8 mouse cellular contexts compared by ENCODE assay signal in the genomic region with DNA sequence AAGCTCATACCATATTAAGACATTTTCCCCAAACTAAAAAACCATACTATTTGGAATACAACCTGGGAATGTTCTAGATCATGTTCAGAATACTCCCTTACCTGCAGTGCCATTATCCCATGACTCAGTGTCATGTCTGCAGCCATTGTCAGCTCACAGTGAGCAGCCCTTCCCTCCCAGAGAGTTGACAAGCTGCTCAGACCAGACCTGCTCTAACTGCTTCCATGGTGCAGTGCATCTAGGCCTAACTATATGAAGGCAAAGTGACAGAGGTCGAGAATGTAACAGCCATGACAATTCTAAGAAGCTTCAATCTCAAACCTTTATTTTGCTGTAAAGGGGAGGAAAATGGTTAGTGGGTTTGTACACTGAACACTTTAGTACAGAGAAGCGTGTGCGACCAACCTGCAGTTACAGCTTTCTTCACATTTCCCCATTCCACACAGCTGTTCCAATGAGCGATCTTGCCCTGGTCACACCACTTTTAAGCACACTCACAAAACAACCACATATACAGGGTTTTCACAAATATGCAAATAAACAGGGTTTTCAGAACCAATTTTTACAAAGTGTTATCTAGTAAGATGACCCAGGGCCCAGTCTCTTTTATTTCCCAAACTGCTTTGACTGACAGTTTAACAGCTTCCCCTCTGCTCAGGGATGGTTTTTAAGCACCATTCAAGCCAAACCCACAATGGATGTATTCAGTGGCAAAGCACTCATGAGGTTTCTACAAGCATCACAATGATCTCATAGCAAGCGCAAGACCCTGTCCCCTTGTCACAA. TPM values are rescaled to one million over a fixed set of nuclear protein-coding genes. Genes with fewer than 3 reads are reported as not detected.
DNase-seq lines count a peak whose midpoint lies in the region; ATAC-seq and TF ChIP-seq lines count a peak whose summit lies in the region.

No protein-coding gene starts in this region.

- peak overlapping the region; percentile 97 for H3K27ac ChIP-seq in kidney, adult 2 months (ENCODE audit: insufficient read depth, low read depth, low read length)
- H3K27ac ChIP-seq in ES-E14 (ENCODE audit: insufficient read depth, low read depth, low read length, poor library complexity, severe bottlenecking): peak overlapping the region; percentile 91
- peak overlapping the region; percentile 3; the same call in 1 of the 2 replicates for H3K27ac ChIP-seq in limb, embryonic 14.5 days (replicated peaks; ENCODE audit: low read depth, low read length)
- no peak overlapping the region for H3K27ac ChIP-seq in thymus, adult 2 months (ENCODE audit: control insufficient read depth, insufficient read depth, low read length)

- H3K27me3 ChIP-seq in kidney, adult 2 months (replicated peaks; ENCODE audit: control insufficient read depth, insufficient read depth, low read length): no peaks in the 10 kb centered on the region
- no peaks in the 10 kb centered on the region for H3K27me3 ChIP-seq in limb, embryonic 14.5 days (ENCODE audit: control insufficient read depth, insufficient read depth, low read length)
- H3K27me3 ChIP-seq in thymus, adult 2 months (ENCODE audit: control insufficient read depth, insufficient read depth, low read length): no peaks in the 10 kb centered on the region

- peak; percentile 62 for TF ChIP-seq POLR2A in kidney, adult 2 months (IDR thresholded peaks at IDR 0.05; ENCODE audit: low read depth, low read length)
- TF ChIP-seq POLR2A in limb, embryonic 14.5 days (IDR thresholded peaks at IDR 0.05; ENCODE audit: borderline replicate concordance, extremely low read depth, insufficient read depth, insufficient read length): no peak
- TF ChIP-seq POLR2A in thymus, adult 2 months (IDR thresholded peaks at IDR 0.05; ENCODE audit: control insufficient read depth, extremely low read depth, insufficient read depth, low read length, poor library complexity): no peak

- no peak for ATAC-seq in limb, embryonic 14.5 days (ENCODE audit: low FRiP score, low read depth)

- H3K4me2 ChIP-seq in limb, embryonic 14.5 days (replicated peaks; ENCODE audit: low read depth, low read length, severe bottlenecking): peak overlapping the region; percentile 70

- peak; percentile 13; the same call in 1 of the 2 replicates for TF ChIP-seq CTCF in kidney, adult 2 months (conservative IDR thresholded peaks at IDR 0.05; ENCODE audit: insufficient read depth, insufficient read length, low read depth, low read length)
- no peak for TF ChIP-seq CTCF in thymus, adult 2 months (IDR thresholded peaks at IDR 0.05; ENCODE audit: borderline replicate concordance, control insufficient read depth, extremely low read depth, insufficient read depth, low read length, poor library complexity)

- 0 out of 2 replicates have a peak overlapping the region, but pooled peaks have one; percentile 2 for H3K9ac ChIP-seq in ES-E14 (ENCODE audit: insufficient read depth, low read depth, low read length, poor library complexity, severe bottlenecking)
- no peak overlapping the region for H3K9ac ChIP-seq in limb, embryonic 14.5 days (ENCODE audit: low read depth, low read length, severe bottlenecking)

- 5% methylated on average over 5 of the region's 5 CpGs for WGBS in kidney, adult 2 months
- WGBS in limb, embryonic 14.5 days: 79% methylated on average over 5 of the region's 5 CpGs
- WGBS in thymus, adult 2 months: 48% methylated on average over 5 of the region's 5 CpGs

- DNase-seq in kidney, adult 2 months: peak; percentile 51
- no peak for DNase-seq in kidney, postnatal 14 days
- DNase-seq in ES-E14 (ENCODE audit: low read depth, low spot score): no peak
- DNase-seq in fibroblast of lung, adult 2 months (ENCODE audit: low read depth): peak; percentile 39
- DNase-seq in limb, embryonic 14.5 days (ENCODE audit: low spot score): no peak
- DNase-seq in thymus, adult 2 months: no peak
- no peak for DNase-seq in thymus, postnatal 36 days
- DNase-seq in layer of hippocampus, adult 11-12 months (ENCODE audit: low spot score): no peak

- no peaks in the 10 kb centered on the region for H3K9me3 ChIP-seq in ES-E14 (ENCODE audit: control insufficient read depth, insufficient read depth, low read depth, low read length)
- no peaks in the 10 kb centered on the region for H3K9me3 ChIP-seq in limb, embryonic 14.5 days (ENCODE audit: control insufficient read depth, low read length)

- H3K4me3 ChIP-seq in kidney, adult 2 months (ENCODE audit: insufficient read depth, low read depth, low read length): peak overlapping the region; percentile 97
- peak overlapping the region in 1 of 2 experiments; percentile 70; a peak in 2 of 4 replicates for H3K4me3 ChIP-seq in ES-E14 (ENCODE audit: insufficient read depth in 1 of 2, low read depth in 1 of 2, low read length in 2 of 2, poor library complexity in 1 of 2, severe bottlenecking in 1 of 2)
- H3K4me3 ChIP-seq in limb, embryonic 14.5 days (replicated peaks; ENCODE audit: low read length): peak overlapping the region; percentile 8; the same call in 1 of the 2 replicates
- no peak overlapping the region for H3K4me3 ChIP-seq in thymus, adult 2 months (ENCODE audit: control insufficient read depth, insufficient read depth, low read length)

- H3K4me1 ChIP-seq in kidney, adult 2 months (ENCODE audit: control insufficient read depth, insufficient read depth, low read length): peaks cover 24% of the 10 kb centered on the region
- H3K4me1 ChIP-seq in ES-E14 (ENCODE audit: control insufficient read depth in 2 of 2, insufficient read depth in 2 of 2, low read length in 2 of 2, poor library complexity in 1 of 2): peaks cover 8 to 10% of the 10 kb centered on the region in 2 experiments
- peaks cover 49% of the 10 kb centered on the region for H3K4me1 ChIP-seq in limb, embryonic 14.5 days (ENCODE audit: control insufficient read depth, insufficient read depth, low read length)
- H3K4me1 ChIP-seq in thymus, adult 2 months (replicated peaks; ENCODE audit: control insufficient read depth, insufficient read depth, low read length): peaks cover 35% of the 10 kb centered on the region

- peaks cover 11% of the 10 kb centered on the region for H3K36me3 ChIP-seq in kidney, adult 2 months (ENCODE audit: control insufficient read depth, insufficient read depth, low read length)
- peaks cover 7% of the 10 kb centered on the region; the same call in 1 of the 2 replicates for H3K36me3 ChIP-seq in ES-E14 (ENCODE audit: control insufficient read depth, insufficient read depth, low read length, poor library complexity, severe bottlenecking)
- H3K36me3 ChIP-seq in limb, embryonic 14.5 days (ENCODE audit: control insufficient read depth, insufficient read depth, low read length): 0 out of 2 replicates have a peak, but pooled peaks cover 2% of the 10 kb centered on the region
- H3K36me3 ChIP-seq in thymus, adult 2 months (ENCODE audit: control insufficient read depth, insufficient read depth, low read length): no peaks in the 10 kb centered on the region

- in situ Hi-C loops in ES-E14 (cut with MboI; ENCODE audit: low sequenced_read_pairs in 2 of 2, unreplicated experiment in 2 of 2): loop anchor here (5.0 to 10.0 kb wide), 2 partner anchors 35 to 47 kb away; no protein-coding TSS in a partner anchor

TF ChIP-seq in ES-E14, 5 proteins besides CTCF, POLR2A, EP300 and RAD21:
- TF ChIP-seq ZNF384 (IDR thresholded peaks at IDR 0.05; ENCODE audit: low read depth, low read length) (no peak), ZC3H11A (IDR thresholded peaks at IDR 0.05; ENCODE audit: borderline replicate concordance, low read depth, low read length) (no peak), HCFC1 (IDR thresholded peaks at IDR 0.05; ENCODE audit: borderline replicate concordance, insufficient read depth, low read length) (no peak), MAFK (IDR thresholded peaks at IDR 0.05; ENCODE audit: insufficient read depth, low read depth, low read length) (no peak), CHD2 (IDR thresholded peaks at IDR 0.05; ENCODE audit: low read depth, low read length) (no peak)
TF ChIP-seq in ES-E14: peak in this region for 0.

RNA-seq across cellular contexts. Expression of a gene that starts 32.9 kb away (rescaled TPM):
- 18.5 and 23.1 TPM in 2 replicates for polyA plus RNA-seq in kidney, adult 2 months (2012; rRNA removed)
- total RNA-seq in ES-E14 (2012; rRNA removed): 33.4 and 35.7 TPM in 2 replicates
- 22.7 and 30.1 TPM in 2 replicates for polyA plus RNA-seq in limb, embryonic 14.5 days (2012; rRNA removed)
- 22.6 and 22.7 TPM in 2 replicates for polyA plus RNA-seq in limb, embryonic 14.5 days (2014; fragmentation: Nextera tagmentation; extraction: Ambion mirVana)
- polyA plus RNA-seq in thymus, adult 2 months (2012; rRNA removed): 121 and 129 TPM in 2 replicates

RNA-seq across cellular contexts. Expression of a gene that starts 35.4 kb away (rescaled TPM):
- 52.7 and 63.4 TPM in 2 replicates for polyA plus RNA-seq in kidney, adult 2 months (2012; rRNA removed)
- 1.2 and 1.9 TPM in 2 replicates for total RNA-seq in ES-E14 (2012; rRNA removed)
- 6.2 and 6.3 TPM in 2 replicates for polyA plus RNA-seq in limb, embryonic 14.5 days (2012; rRNA removed)
- 2.5 and 3.0 TPM in 2 replicates for polyA plus RNA-seq in limb, embryonic 14.5 days (2014; fragmentation: Nextera tagmentation; extraction: Ambion mirVana)
- polyA plus RNA-seq in thymus, adult 2 months (2012; rRNA removed): 57.5 and 57.9 TPM in 2 replicates

RNA-seq across cellular contexts. Expression of a gene that starts 51.8 kb away (rescaled TPM):
- polyA plus RNA-seq in kidney, adult 2 months (2012; rRNA removed): 0.52 and 0.73 TPM in 2 replicates
- 2.1 and 2.2 TPM in 2 replicates for total RNA-seq in ES-E14 (2012; rRNA removed)
- polyA plus RNA-seq in limb, embryonic 14.5 days (2012; rRNA removed): 4.8 TPM in 2 replicates
- 1.7 and 2.0 TPM in 2 replicates for polyA plus RNA-seq in limb, embryonic 14.5 days (2014; fragmentation: Nextera tagmentation; extraction: Ambion mirVana)
- polyA plus RNA-seq in thymus, adult 2 months (2012; rRNA removed): 4.0 and 4.7 TPM in 2 replicates

Comparison
In these comparisons a context has a peak if more than half of its experiments do, and no peak if none do; other contexts are left out.
1. DNase-seq: peak in kidney, adult 2 months (single experiment) and fibroblast of lung, adult 2 months (single experiment); none in kidney, postnatal 14 days (single experiment), ES-E14 (single experiment), limb, embryonic 14.5 days (single experiment), thymus, adult 2 months (single experiment), thymus, postnatal 36 days (0 of 2) and layer of hippocampus, adult 11-12 months (single experiment).